14 mouse cellular contexts compared by ENCODE assay signal in genomic region chr6:34729449-34730151, GRCm38 (mm10). TPM values are rescaled to one million over a fixed set of nuclear protein-coding genes. Genes with fewer than 3 reads are reported as not detected.
DNase-seq lines count a peak whose midpoint lies in the region; ATAC-seq and TF ChIP-seq lines count a peak whose summit lies in the region.
"Had no signal": no experiment of that assay in that cellular context is flagged by ENCODE, and none has a peak within 500 bp of the region (broad histone marks: within the 10 kb centered on the region; RNA-seq: fewer than 3 reads in every experiment).

No protein-coding gene starts in this region.

- H3K9ac ChIP-seq in heart, embryonic 14.5 days (ENCODE audit: low read length): no peak overlapping the region
- no peak overlapping the region for H3K9ac ChIP-seq in lung, embryonic 14.5 days
- H3K9ac ChIP-seq in stomach, embryonic 14.5 days (replicated peaks; ENCODE audit: low read depth, low read length): no peak overlapping the region
- H3K9ac ChIP-seq: forebrain, embryonic 13.5 days; hindbrain, embryonic 12.5 days; liver, embryonic 14.5 days had no signal

- no peak for ATAC-seq in heart, embryonic 14.5 days (ENCODE audit: insufficient number of reproducible peaks, insufficient read depth, low FRiP score, low read depth)
- 0 out of 2 replicates have a peak, but pooled peaks have one; percentile 38 for ATAC-seq in lung, embryonic 14.5 days (ENCODE audit: insufficient read depth)
- ATAC-seq in stomach, embryonic 14.5 days (ENCODE audit: insufficient number of reproducible peaks, insufficient read depth, low FRiP score, low read depth): no peak
- ATAC-seq: forebrain, embryonic 13.5 days had no signal

- no peak overlapping the region for H3K4me2 ChIP-seq in heart, embryonic 14.5 days (ENCODE audit: low read length)
- H3K4me2 ChIP-seq in lung, embryonic 14.5 days: no peak overlapping the region
- no peak overlapping the region for H3K4me2 ChIP-seq in stomach, embryonic 14.5 days (replicated peaks; ENCODE audit: low read depth, low read length)
- H3K4me2 ChIP-seq: forebrain, embryonic 13.5 days; hindbrain, embryonic 12.5 days had no signal

- no peaks in the 10 kb centered on the region for H3K9me3 ChIP-seq in heart, embryonic 14.5 days (ENCODE audit: control insufficient read depth, low read length)
- H3K9me3 ChIP-seq in lung, embryonic 14.5 days (ENCODE audit: low read depth, low read length): no peaks in the 10 kb centered on the region
- no peaks in the 10 kb centered on the region for H3K9me3 ChIP-seq in stomach, embryonic 14.5 days (ENCODE audit: control insufficient read depth, low read depth, low read length)
- H3K9me3 ChIP-seq: forebrain, embryonic 13.5 days had no signal

- TF ChIP-seq POLR2A in embryonic fibroblast, embryonic 13.5 days (IDR thresholded peaks at IDR 0.05; ENCODE audit: low read depth, low read length): no peak

- no peak overlapping the region for H3K4me3 ChIP-seq in heart, embryonic 14.5 days (ENCODE audit: control insufficient read depth in 1 of 2, insufficient read depth in 1 of 2, low read depth in 1 of 2, low read length in 2 of 2)
- H3K4me3 ChIP-seq in lung, embryonic 14.5 days (ENCODE audit: low read depth, low read length): no peak overlapping the region
- no peak overlapping the region for H3K4me3 ChIP-seq in embryonic fibroblast, embryonic 13.5 days (ENCODE audit: insufficient read depth, low read length)
- no peak overlapping the region for H3K4me3 ChIP-seq in stomach, embryonic 14.5 days (ENCODE audit: low read depth, low read length)
- H3K4me3 ChIP-seq: forebrain, embryonic 13.5 days; hindbrain, embryonic 12.5 days had no signal

- 51% methylated on average over 8 of the region's 8 CpGs for WGBS in heart, embryonic 14.5 days
- 34% methylated on average over 8 of the region's 8 CpGs for WGBS in lung, embryonic 14.5 days
- 39% methylated on average over 8 of the region's 8 CpGs for WGBS in stomach, embryonic 14.5 days

- peak overlapping the region; percentile 32 to 58 for H3K27ac ChIP-seq in heart, embryonic 14.5 days (replicated peaks in 1 of 2; ENCODE audit: control insufficient read depth in 1 of 2, insufficient read depth in 1 of 2, low read depth in 2 of 2, low read length in 2 of 2)
- H3K27ac ChIP-seq in lung, embryonic 14.5 days (ENCODE audit: low read depth): peak overlapping the region; percentile 69; the same call in 1 of the 2 replicates
- peak overlapping the region; percentile 9; the same call in 1 of the 2 replicates for H3K27ac ChIP-seq in embryonic fibroblast, embryonic 13.5 days (ENCODE audit: insufficient read depth, low read length)
- peak overlapping the region; percentile 4; the same call in 1 of the 2 replicates for H3K27ac ChIP-seq in stomach, embryonic 14.5 days (ENCODE audit: low read length)
- H3K27ac ChIP-seq: forebrain, embryonic 13.5 days; hindbrain, embryonic 12.5 days; liver, embryonic 14.5 days had no signal

- no peak for TF ChIP-seq CTCF in lung, embryonic 14.5 days (IDR thresholded peaks at IDR 0.05; ENCODE audit: low read depth)
- no peak for TF ChIP-seq CTCF in embryonic fibroblast, embryonic 13.5 days (IDR thresholded peaks at IDR 0.05; ENCODE audit: borderline replicate concordance, insufficient read depth, low read length)

- H3K4me1 ChIP-seq in heart, embryonic 14.5 days (ENCODE audit: control insufficient read depth in 2 of 2, insufficient read depth in 2 of 2, low read length in 2 of 2): peaks cover 18 to 34% of the 10 kb centered on the region in 2 experiments
- H3K4me1 ChIP-seq in lung, embryonic 14.5 days (ENCODE audit: insufficient read depth): peaks cover 17% of the 10 kb centered on the region
- H3K4me1 ChIP-seq in embryonic fibroblast, embryonic 13.5 days (ENCODE audit: control insufficient read depth, insufficient read depth, low read length): peaks cover 19% of the 10 kb centered on the region
- peaks cover 34% of the 10 kb centered on the region for H3K4me1 ChIP-seq in stomach, embryonic 14.5 days (ENCODE audit: control insufficient read depth, insufficient read depth, low read length)

- H3K36me3 ChIP-seq in heart, embryonic 14.5 days (ENCODE audit: control insufficient read depth, insufficient read depth, low read length): no peaks in the 10 kb centered on the region
- 0 out of 2 replicates have a peak, but pooled peaks cover 4% of the 10 kb centered on the region for H3K36me3 ChIP-seq in lung, embryonic 14.5 days (ENCODE audit: insufficient read depth)
- H3K36me3 ChIP-seq in stomach, embryonic 14.5 days (ENCODE audit: control insufficient read depth, insufficient read depth, low read length): no peaks in the 10 kb centered on the region
- H3K36me3 ChIP-seq: hindbrain, embryonic 12.5 days had no signal

- DNase-seq in heart, adult 18-20 months: no peak
- DNase-seq in lung, embryonic 14.5 days: no peak
- DNase-seq in lung, postnatal 25 days (ENCODE audit: low spot score): no peak
- no peak for DNase-seq in layer of hippocampus, postnatal 36 days
- DNase-seq: adrenal gland, postnatal 14 days; cerebellum, postnatal 10 days; kidney, adult 18-20 months; thymus, adult 2 months had no signal

- no peaks in the 10 kb centered on the region for H3K27me3 ChIP-seq in heart, embryonic 14.5 days (ENCODE audit: control insufficient read depth, insufficient read depth, low read length)
- H3K27me3 ChIP-seq in lung, embryonic 14.5 days (ENCODE audit: insufficient read depth, low read length): no peaks in the 10 kb centered on the region
- H3K27me3 ChIP-seq in stomach, embryonic 14.5 days (ENCODE audit: control insufficient read depth, insufficient read depth, low read length): no peaks in the 10 kb centered on the region
- H3K27me3 ChIP-seq: forebrain, embryonic 13.5 days; hindbrain, embryonic 12.5 days had no signal

RNA-seq across cellular contexts. Expression of gene Agbl3, which starts 50.6 kb away (rescaled TPM):
- polyA plus RNA-seq in heart, embryonic 14.5 days (2014; fragmentation: Nextera tagmentation; extraction: Ambion mirVana): 6.0 and 6.6 TPM in 2 replicates
- 1 to 10 TPM; 4.2 to 4.9 TPM for total RNA-seq in heart, adult 18-20 months (2021)
- polyA plus RNA-seq in lung, embryonic 14.5 days (2014; fragmentation: Nextera tagmentation; extraction: Ambion mirVana): 11.3 and 11.6 TPM in 2 replicates
- polyA plus RNA-seq in embryonic fibroblast, embryonic 13.5 days (2011; ENCODE audit: insufficient read length, low read depth, missing spikeins): 5.0 and 6.8 TPM in 2 replicates
- polyA plus RNA-seq in stomach, embryonic 14.5 days (2014; fragmentation: Nextera tagmentation; extraction: Ambion mirVana): 6.9 and 8.5 TPM in 2 replicates
- 10 to 100 TPM; 13.7 to 13.8 TPM for total RNA-seq in layer of hippocampus, postnatal 36 days (2021)

Comparison
In these comparisons a context has a peak if more than half of its experiments do, and no peak if none do; other contexts are left out.
1. H3K27ac ChIP-seq: peak in every context shown above with its lines; median percentile 69 in lung, embryonic 14.5 days; 45 in heart, embryonic 14.5 days; 9 in embryonic fibroblast, embryonic 13.5 days; 4 in stomach, embryonic 14.5 days.